Mouse (Mus musculus) CH12.LX (cell line): ENCODE results near the gene Hist1h3e. TPM values are rescaled to one million over a fixed set of nuclear protein-coding genes. Genes with fewer than 3 reads are reported as not detected.
A peak's percentile ranks its signal among the peaks of the same experiment; 100 is the strongest.

Source experiments
- DNase-seq: peaks from one replicate; pipeline ENCODE4 v3.0.0-alpha.2; 2013; ENCODE audit errors: extremely low read depth
- H3K27ac ChIP-seq: 2 replicates; pipeline ENCODE4 v1.5.1; 2012; ENCODE audit warnings: low read depth, mild to moderate bottlenecking, control low read depth, moderate library complexity; ENCODE audit not compliant: insufficient read depth
- H3K27me3 ChIP-seq: replicated peaks from 2 replicates; pipeline ENCODE3; 2012; ENCODE audit warnings: inconsistent platforms
- H3K36me3 ChIP-seq, 2 experiments: replicated peaks in 1 of 2; 2 replicates each; pipeline versions ENCODE3 to v1.6.1; 2012; ENCODE audit warnings: inconsistent platforms in 1 of 2, low read length in 1 of 2, mild to moderate bottlenecking in 1 of 2, mixed read lengths in 1 of 2, moderate library complexity in 1 of 2; ENCODE audit not compliant: control insufficient read depth in 1 of 2, insufficient read depth in 1 of 2
- H3K4me1 ChIP-seq, 2 experiments: 2 replicates each; pipeline ENCODE4 v1.6.1; 2012; ENCODE audit warnings: inconsistent platforms in 1 of 2, moderate library complexity in 1 of 2; ENCODE audit not compliant: insufficient read depth in 2 of 2, control insufficient read depth in 1 of 2
- H3K4me2 ChIP-seq: 2 replicates; pipeline ENCODE4 v1.6.1; 2012; ENCODE audit warnings: low read depth, mild to moderate bottlenecking, control low read depth; ENCODE audit not compliant: poor library complexity, insufficient read depth, severe bottlenecking
- H3K4me3 ChIP-seq, 3 experiments: fragments of 150-350 bp in 1 of 3; sonication (generic) in 1 of 3; replicated peaks in 1 of 3; 2 replicates each; pipeline versions ENCODE3 to v1.5.1; 2011 to 2012; ENCODE audit warnings: low read depth in 2 of 3, low read length in 2 of 3, mild to moderate bottlenecking in 2 of 3, moderate library complexity in 2 of 3, control low read depth in 1 of 3, improper control_type of control experiment in 1 of 3, inconsistent platforms in 1 of 3, mixed read lengths in 1 of 3; ENCODE audit not compliant: poor library complexity in 1 of 3
- H3K79me2 ChIP-seq: replicated peaks from 2 replicates; pipeline ENCODE4 v1.6.1; 2012; ENCODE audit warnings: mild to moderate bottlenecking, moderate library complexity; ENCODE audit not compliant: control insufficient read depth, poor library complexity, insufficient read depth, severe bottlenecking; ENCODE audit errors: extremely low read depth
- H3K9ac ChIP-seq: 2 replicates; pipeline ENCODE4 v1.6.1; 2012; ENCODE audit warnings: low read depth, mild to moderate bottlenecking, control low read depth, moderate library complexity; ENCODE audit not compliant: insufficient read depth
- H3K9me3 ChIP-seq: replicated peaks from 2 replicates; pipeline ENCODE3; 2012; ENCODE audit warnings: low read length, inconsistent platforms, mixed read lengths
- BHLHE40 ChIP-seq: IDR thresholded peaks from 2 replicates; pipeline ENCODE4 v1.6.1; 2011; ENCODE audit warnings: mild to moderate bottlenecking, low read depth, low read length, improper control_type of control experiment
- CHD1 ChIP-seq: IDR thresholded peaks from 2 replicates; pipeline ENCODE4 v1.6.1; 2012; ENCODE audit warnings: low read depth, low read length, improper control_type of control experiment, inconsistent platforms
- CHD2 ChIP-seq: IDR thresholded peaks from 2 replicates; pipeline ENCODE4 v1.6.1; 2011; ENCODE audit warnings: low read length, improper control_type of control experiment
- CTCF ChIP-seq, 2 experiments: IDR thresholded peaks in 1 of 2; conservative IDR thresholded peaks in 1 of 2; 2 replicates each; pipeline ENCODE4 v1.5.1; 2011 to 2012; ENCODE audit warnings: low read depth in 2 of 2, low read length in 2 of 2, improper control_type of control experiment in 1 of 2, inconsistent platforms in 1 of 2, mild to moderate bottlenecking in 1 of 2, moderate library complexity in 1 of 2
- E2F4 ChIP-seq: IDR thresholded peaks from 2 replicates; pipeline ENCODE4 v1.6.1; 2011; ENCODE audit warnings: low read depth, low read length, improper control_type of control experiment; ENCODE audit not compliant: insufficient replicate concordance
- ELF1 ChIP-seq: IDR thresholded peaks from 2 replicates; pipeline ENCODE4 v1.6.1; 2014; ENCODE audit warnings: low read depth, mild to moderate bottlenecking, inconsistent platforms, low read length, improper control_type of control experiment
- EP300 ChIP-seq: IDR thresholded peaks from 2 replicates; pipeline ENCODE4 v1.6.1; 2011; ENCODE audit warnings: low read length, improper control_type of control experiment
- ETS1 ChIP-seq: conservative IDR thresholded peaks from 2 replicates; pipeline ENCODE4 v1.6.1; 2012; ENCODE audit warnings: low read depth, mild to moderate bottlenecking, inconsistent platforms, low read length, improper control_type of control experiment, moderate library complexity
- GABPA ChIP-seq: IDR thresholded peaks from 2 replicates; pipeline ENCODE4 v1.6.1; 2012; ENCODE audit warnings: low read depth, low read length, improper control_type of control experiment, inconsistent platforms; ENCODE audit not compliant: insufficient replicate concordance
- HCFC1 ChIP-seq: IDR thresholded peaks from 2 replicates; pipeline ENCODE4 v1.6.1; 2012; ENCODE audit warnings: low read depth, mild to moderate bottlenecking, inconsistent platforms, low read length, improper control_type of control experiment
- IRF4 ChIP-seq: IDR thresholded peaks from 2 replicates; pipeline ENCODE4 v1.6.1; 2014; ENCODE audit warnings: low read depth, mild to moderate bottlenecking, inconsistent platforms, low read length, improper control_type of control experiment
- JUN ChIP-seq: IDR thresholded peaks from 2 replicates; pipeline ENCODE4 v1.6.1; 2011; ENCODE audit warnings: low read depth, mild to moderate bottlenecking, low read length, improper control_type of control experiment, moderate library complexity; ENCODE audit not compliant: insufficient read depth
- JUND ChIP-seq: conservative IDR thresholded peaks from 2 replicates; pipeline ENCODE4 v1.6.1; 2011; ENCODE audit warnings: low read depth, low read length, improper control_type of control experiment
- KAT2A ChIP-seq: IDR thresholded peaks from 2 replicates; pipeline ENCODE4 v1.6.1; 2012; ENCODE audit warnings: low read length, improper control_type of control experiment, inconsistent platforms; ENCODE audit not compliant: insufficient replicate concordance
- MAFK ChIP-seq: IDR thresholded peaks from 2 replicates; pipeline ENCODE4 v1.6.1; 2011; ENCODE audit warnings: low read length, improper control_type of control experiment; ENCODE audit not compliant: insufficient replicate concordance
- MAX ChIP-seq: IDR thresholded peaks from 2 replicates; pipeline ENCODE4 v1.6.1; 2011; ENCODE audit warnings: low read length, improper control_type of control experiment
- MAZ ChIP-seq: IDR thresholded peaks from 2 replicates; pipeline ENCODE4 v1.6.1; 2012; ENCODE audit warnings: low read depth, mild to moderate bottlenecking, inconsistent platforms, low read length, improper control_type of control experiment, moderate library complexity
- MEF2A ChIP-seq: IDR thresholded peaks from 2 replicates; pipeline ENCODE4 v1.6.1; 2014; ENCODE audit warnings: low read depth, mild to moderate bottlenecking, inconsistent platforms, low read length, improper control_type of control experiment, borderline replicate concordance
- MXI1 ChIP-seq: IDR thresholded peaks from 2 replicates; pipeline ENCODE4 v1.6.1; 2011; ENCODE audit warnings: mild to moderate bottlenecking, low read depth, low read length, improper control_type of control experiment
- MYC ChIP-seq: IDR thresholded peaks from 2 replicates; pipeline ENCODE4 v1.6.1; 2011; ENCODE audit warnings: low read depth, mild to moderate bottlenecking, improper control_type of control experiment, low read length
- NELFE ChIP-seq: IDR thresholded peaks from 2 replicates; pipeline ENCODE4 v1.6.1; 2011; ENCODE audit warnings: low read depth, low read length, improper control_type of control experiment
- NRF1 ChIP-seq: IDR thresholded peaks from 2 replicates; pipeline ENCODE4 v1.6.1; 2014; ENCODE audit warnings: low read depth, mild to moderate bottlenecking, inconsistent platforms, low read length, improper control_type of control experiment, moderate library complexity
- PAX5 ChIP-seq: IDR thresholded peaks from 2 replicates; pipeline ENCODE4 v1.6.1; 2012; ENCODE audit warnings: low read length, inconsistent platforms, mixed read lengths
- POLR2A ChIP-seq: IDR thresholded peaks from 2 replicates; pipeline ENCODE4 v1.6.1; 2011; ENCODE audit warnings: low read depth, mild to moderate bottlenecking, improper control_type of control experiment, low read length
- POLR2AphosphoS2 ChIP-seq: IDR thresholded peaks from 2 replicates; pipeline ENCODE4 v1.6.1; 2011; ENCODE audit warnings: low read depth, low read length, improper control_type of control experiment
- RAD21 ChIP-seq: IDR thresholded peaks from 2 replicates; pipeline ENCODE4 v1.6.1; 2011; ENCODE audit warnings: low read depth, mild to moderate bottlenecking, low read length, improper control_type of control experiment, moderate library complexity
- RCOR1 ChIP-seq: conservative IDR thresholded peaks from 2 replicates; pipeline ENCODE4 v1.6.1; 2012; ENCODE audit warnings: low read depth, mild to moderate bottlenecking, inconsistent platforms, low read length, improper control_type of control experiment
- SIN3A ChIP-seq: IDR thresholded peaks from 2 replicates; pipeline ENCODE4 v1.6.1; 2012; ENCODE audit warnings: low read length, improper control_type of control experiment, inconsistent platforms
- SMC3 ChIP-seq: IDR thresholded peaks from 2 replicates; pipeline ENCODE4 v1.6.1; 2011; ENCODE audit warnings: low read depth, low read length, improper control_type of control experiment
- TBP ChIP-seq: conservative IDR thresholded peaks from 2 replicates; pipeline ENCODE4 v1.6.1; 2011; ENCODE audit warnings: low read depth, low read length, improper control_type of control experiment
- TCF12 ChIP-seq: IDR thresholded peaks from 2 replicates; pipeline ENCODE4 v1.6.1; 2014; ENCODE audit warnings: low read depth, mild to moderate bottlenecking, inconsistent platforms, low read length, improper control_type of control experiment
- UBTF ChIP-seq: IDR thresholded peaks from 2 replicates; pipeline ENCODE4 v1.6.1; 2012; ENCODE audit warnings: low read depth, mild to moderate bottlenecking, inconsistent platforms, low read length, improper control_type of control experiment, moderate library complexity
- USF1 ChIP-seq: IDR thresholded peaks from 2 replicates; pipeline ENCODE4 v1.6.1; 2014; ENCODE audit warnings: low read depth, mild to moderate bottlenecking, inconsistent platforms, low read length, improper control_type of control experiment
- USF2 ChIP-seq: conservative IDR thresholded peaks from 2 replicates; pipeline ENCODE4 v1.6.1; 2011; ENCODE audit warnings: low read depth, low read length, improper control_type of control experiment
- ZC3H11A ChIP-seq: IDR thresholded peaks from 2 replicates; pipeline ENCODE4 v1.6.1; 2012; ENCODE audit warnings: low read depth, mild to moderate bottlenecking, inconsistent platforms, low read length, improper control_type of control experiment
- ZKSCAN1 ChIP-seq: IDR thresholded peaks from 2 replicates; pipeline ENCODE4 v1.6.1; 2012; ENCODE audit warnings: low read depth, inconsistent platforms, low read length, improper control_type of control experiment, borderline replicate concordance
- ZMIZ1 ChIP-seq: IDR thresholded peaks from 2 replicates; pipeline ENCODE4 v1.6.1; 2012; ENCODE audit warnings: low read depth, mild to moderate bottlenecking, inconsistent platforms, low read length, improper control_type of control experiment
- ZNF384 ChIP-seq: IDR thresholded peaks from 2 replicates; pipeline ENCODE4 v1.6.1; 2012; ENCODE audit warnings: low read depth, low read length, improper control_type of control experiment, inconsistent platforms
- dilution Hi-C: fragments of 300-500 bp; cut with MboI; formaldehyde crosslinking; loops from 2 replicates; pipeline ENCODE4 v1.14.3; 2020; ENCODE audit warnings: low sequenced_read_pairs; ENCODE audit not compliant: extremely low pct_unique_long_range_greater_than_20kb, extremely low pct_ligation_motif_present
- in situ Hi-C: fragments of 300-500 bp; cut with MboI; formaldehyde crosslinking; loops from 3 replicates; pipeline ENCODE4 v1.14.3; 2019; ENCODE audit warnings: low sequenced_read_pairs, low pct_ligation_motif_present, low pct_unique_long_range_greater_than_20kb, mixed read lengths
- polyA plus RNA-seq: library from polyadenylated mRNA; unstranded; fragments of >175 nt; gene quantifications from 2 replicates; pipeline ENCODE4 v1.2.1, GENCODE M21; 2012; ENCODE audit warnings: low read depth; ENCODE audit not compliant: insufficient read length
- total RNA-seq, 2 experiments: library from RNA; depleted of rRNA; stranded (reverse); fragments of 300-350 nt in 1 of 2; fragments of >200 nt in 1 of 2; gene quantifications; 2 replicates each; pipeline ENCODE4 v1.2.3; 2012 to 2014

The Hist1h3e gene
- total and polyA plus RNA-seq, 3 experiments, result 3.1 to 1,484 (median 24.2) TPM

DNA sequence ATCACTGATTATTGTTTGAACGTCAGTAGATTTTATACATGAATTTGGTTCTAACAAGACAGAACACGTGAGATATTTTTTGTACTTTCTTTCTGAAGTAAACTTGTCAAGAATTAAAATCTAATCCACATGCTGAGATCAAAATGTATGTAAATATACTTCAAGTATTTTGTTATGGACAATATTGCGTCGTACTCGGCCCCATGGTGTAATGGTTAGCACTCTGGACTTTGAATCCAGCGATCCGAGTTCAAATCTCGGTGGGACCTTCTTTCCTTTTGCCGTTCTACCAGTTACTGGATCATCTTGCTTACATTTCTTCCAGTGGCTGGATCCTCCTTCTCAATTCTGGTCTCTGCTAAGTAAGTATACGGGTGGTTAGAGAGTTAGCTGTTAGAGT lies 42.8 kb downstream of the Hist1h3e start:
- TF ChIP-seq KAT2A, result peak; percentile 85; the same call in 1 of the 2 replicates
- TF ChIP-seq ZNF384, result no peak
- peak; percentile 68 for TF ChIP-seq NRF1
- no peak for TF ChIP-seq TCF12
- no peak for TF ChIP-seq USF1
- TF ChIP-seq ZC3H11A, result no peak
- TF ChIP-seq CTCF (conservative IDR thresholded peaks at IDR 0.05 in 1 of 2, IDR thresholded peaks at IDR 0.05 in 1 of 2; ENCODE audit: low read depth in 2 of 2, low read length in 2 of 2), result no peak
- TF ChIP-seq NELFE, result no peak
- no peak for TF ChIP-seq ETS1
- no peak for TF ChIP-seq MAZ
- TF ChIP-seq JUND, result 0 out of 2 replicates have a peak, but pooled peaks have one; percentile 43
- peak; percentile 95 for TF ChIP-seq ELF1
- TF ChIP-seq USF2, result no peak
- TF ChIP-seq ZKSCAN1, result no peak
- TF ChIP-seq MXI1, result no peak
- TF ChIP-seq POLR2A, result no peak
- no peak for TF ChIP-seq MAX
- no peak for TF ChIP-seq IRF4
- TF ChIP-seq JUN, result no peak
- TF ChIP-seq SIN3A, result no peak
- TF ChIP-seq RAD21, result no peak
- TF ChIP-seq ZMIZ1, result no peak
- 0 out of 2 replicates have a peak, but pooled peaks have one; percentile 71 for TF ChIP-seq MYC
- peak; percentile 98 for TF ChIP-seq MAFK
- TF ChIP-seq EP300, result no peak
- TF ChIP-seq POLR2AphosphoS2, result no peak
- no peak for TF ChIP-seq BHLHE40
- TF ChIP-seq SMC3, result no peak
- TF ChIP-seq TBP, result peak; percentile 99
- TF ChIP-seq HCFC1, result no peak
- no peak for TF ChIP-seq CHD2
- no peak for TF ChIP-seq CHD1
- no peak for TF ChIP-seq UBTF
- no peak for TF ChIP-seq GABPA
- TF ChIP-seq E2F4, result peak; percentile 90
- no peak for TF ChIP-seq RCOR1
- no peak for TF ChIP-seq PAX5
- no peak for TF ChIP-seq MEF2A
- TF ChIP-seq, all 38 proteins: peak for 8
- H3K27ac ChIP-seq, result no peak overlapping the region
- peaks cover 0 to 34% of the 10 kb centered on the region in 2 experiments; a peak in 2 of 4 replicates for H3K4me1 ChIP-seq
- in situ Hi-C loops, result loop anchor here (25.0 kb wide), 1 partner anchor 1582 kb away; the partner anchor contains the start of gene Zfp184
- H3K4me3 ChIP-seq, result peak overlapping the region; percentile 47 to 58 (median 53)
- H3K79me2 ChIP-seq, result no peaks in the 10 kb centered on the region
- peak overlapping the region; percentile 60; the same call in 1 of the 2 replicates for H3K9ac ChIP-seq
- DNase-seq, result peak; percentile 86
- dilution Hi-C loops, result no loop called here
- H3K27me3 ChIP-seq, result no peaks in the 10 kb centered on the region
- H3K9me3 ChIP-seq, result no peaks in the 10 kb centered on the region
- peak overlapping the region; percentile 95 for H3K4me2 ChIP-seq
- no peaks in the 10 kb centered on the region for H3K36me3 ChIP-seq
